8 mouse cellular contexts compared by ENCODE assay signal in genomic region chr10:18317961-18318915, GRCm38 (mm10). TPM values are rescaled to one million over a fixed set of nuclear protein-coding genes. Genes with fewer than 3 reads are reported as not detected.
DNase-seq lines count a peak whose midpoint lies in the region; ATAC-seq and TF ChIP-seq lines count a peak whose summit lies in the region.

No protein-coding gene starts in this region.

- peak overlapping the region; percentile 69 for H3K9ac ChIP-seq in forebrain, embryonic 16.5 days (replicated peaks; ENCODE audit: low read depth, low read length)

- DNase-seq in adrenal gland, postnatal 25 days = peak; percentile 71
- DNase-seq in layer of hippocampus, postnatal 36 days = peak; percentile 33 to 35
- DNase-seq in right cerebral cortex, postnatal 4 days = peak; percentile 34

- H3K4me1 ChIP-seq in E14TG2a.4 (replicated peaks; ENCODE audit: low read depth, low read length) = peaks cover 21% of the 10 kb centered on the region
- H3K4me1 ChIP-seq in forebrain, embryonic 16.5 days (replicated peaks; ENCODE audit: control insufficient read depth, insufficient read depth, low read length) = peaks cover 9% of the 10 kb centered on the region

- TF ChIP-seq CTCF in E14TG2a.4 (conservative IDR thresholded peaks at IDR 0.05; ENCODE audit: low read length) = no peak

- WGBS in forebrain, embryonic 16.5 days = 2% methylated on average over 71 of the region's 89 CpGs

- peak overlapping the region; percentile 91 for H3K4me3 ChIP-seq in E14TG2a.4 (replicated peaks; ENCODE audit: low read length)
- peak overlapping the region; percentile 70 for H3K4me3 ChIP-seq in forebrain, embryonic 16.5 days (replicated peaks; ENCODE audit: low read length)

- no peak overlapping the region for H3K27ac ChIP-seq in forebrain, embryonic 16.5 days (ENCODE audit: low read length)

- ATAC-seq in forebrain, embryonic 16.5 days = peak; percentile 81
- peak; percentile 27 to 42; a peak in 1 of 4 replicates for ATAC-seq in hematopoietic stem cell, adult 5-6 weeks (replicated peaks in 1 of 2; ENCODE audit: insufficient read depth in 1 of 2, low FRiP score in 2 of 2, low TSS enrichment in 1 of 2, low read depth in 1 of 2, poor library complexity in 2 of 2, severe bottlenecking in 2 of 2)
- ATAC-seq in megakaryocyte, adult 5-6 weeks (ENCODE audit: poor library complexity, severe bottlenecking) = peak; percentile 60
- no peak for ATAC-seq in inflammation-experienced regulatory T-cells, adult 6 months

- peaks cover 22% of the 10 kb centered on the region for H3K9me3 ChIP-seq in E14TG2a.4 (ENCODE audit: low read length)
- H3K9me3 ChIP-seq in forebrain, embryonic 16.5 days (ENCODE audit: control insufficient read depth, low read length) = no peaks in the 10 kb centered on the region

- H3K36me3 ChIP-seq in E14TG2a.4 (ENCODE audit: insufficient read depth, low read length) = no peaks in the 10 kb centered on the region
- H3K36me3 ChIP-seq in forebrain, embryonic 16.5 days (ENCODE audit: control insufficient read depth, insufficient read depth) = no peaks in the 10 kb centered on the region

- peak overlapping the region; percentile 100 for H3K4me2 ChIP-seq in forebrain, embryonic 16.5 days (ENCODE audit: low read length)

- H3K27me3 ChIP-seq in E14TG2a.4 (ENCODE audit: insufficient read depth, low read length) = peaks cover 36% of the 10 kb centered on the region
- no peaks in the 10 kb centered on the region; the same call in 1 of the 2 replicates for H3K27me3 ChIP-seq in forebrain, embryonic 16.5 days (replicated peaks; ENCODE audit: control insufficient read depth, insufficient read depth, low read length)

RNA-seq across cellular contexts. Expression of gene Nhsl1, which starts 0.5 kb away (rescaled TPM):
- 5.3 and 6.4 TPM in 2 replicates for total RNA-seq in adrenal gland, postnatal 25 days (2021)
- 16.9 and 17.4 TPM in 2 replicates for polyA plus RNA-seq in forebrain, embryonic 16.5 days (2015; fragmentation: Nextera tagmentation; extraction: Ambion mirVana)
- 2.6 and 5.4 TPM in 2 replicates for total RNA-seq in hematopoietic stem cell, adult 5-6 weeks (2017)
- total RNA-seq in layer of hippocampus, postnatal 36 days (2021) = 10 to 100 TPM; 46.7 to 53.1 TPM
- total RNA-seq in megakaryocyte, adult 5-6 weeks (2015) = 0.27 and 1.1 TPM in 2 replicates
- total RNA-seq in megakaryocyte, adult 5-6 weeks (2017) = 0.04 and 0.20 TPM in 2 replicates
- 1 to 10 TPM in 2 of 3 experiments, not detected in 1; 1.4 to 2.2 TPM for polyA plus RNA-seq in inflammation-experienced regulatory T-cells, adult 6 months (2017; shearing (Covaris generic))
